Mouse (Mus musculus) MEL-GATA-1-ER (cell line): ENCODE measurements around the gene Slc6a20a.
"Not testable (repeated sequence)": the region's sequence is repeated elsewhere in the genome, so short reads cannot be mapped to it uniquely, and the experiment has no call there.

ENCODE experiments used
- DNase-seq: peaks from one replicate; pipeline ENCODE4 v3.0.0-alpha.2; 2012; ENCODE audit warnings: low read depth; ENCODE audit errors: extremely low read depth

Slc6a20a gene

GRCm38 (mm10) chr9:123678327-123679105 lies at the start of gene Slc6a20a, which contains the start of gene Ccr9:
Gene Slc6a20a, minus strand, starts transcription at chr9:123678885.
Gene Ccr9, plus strand, starts transcription at chr9:123678439.
- no peak for DNase-seq

DNA sequence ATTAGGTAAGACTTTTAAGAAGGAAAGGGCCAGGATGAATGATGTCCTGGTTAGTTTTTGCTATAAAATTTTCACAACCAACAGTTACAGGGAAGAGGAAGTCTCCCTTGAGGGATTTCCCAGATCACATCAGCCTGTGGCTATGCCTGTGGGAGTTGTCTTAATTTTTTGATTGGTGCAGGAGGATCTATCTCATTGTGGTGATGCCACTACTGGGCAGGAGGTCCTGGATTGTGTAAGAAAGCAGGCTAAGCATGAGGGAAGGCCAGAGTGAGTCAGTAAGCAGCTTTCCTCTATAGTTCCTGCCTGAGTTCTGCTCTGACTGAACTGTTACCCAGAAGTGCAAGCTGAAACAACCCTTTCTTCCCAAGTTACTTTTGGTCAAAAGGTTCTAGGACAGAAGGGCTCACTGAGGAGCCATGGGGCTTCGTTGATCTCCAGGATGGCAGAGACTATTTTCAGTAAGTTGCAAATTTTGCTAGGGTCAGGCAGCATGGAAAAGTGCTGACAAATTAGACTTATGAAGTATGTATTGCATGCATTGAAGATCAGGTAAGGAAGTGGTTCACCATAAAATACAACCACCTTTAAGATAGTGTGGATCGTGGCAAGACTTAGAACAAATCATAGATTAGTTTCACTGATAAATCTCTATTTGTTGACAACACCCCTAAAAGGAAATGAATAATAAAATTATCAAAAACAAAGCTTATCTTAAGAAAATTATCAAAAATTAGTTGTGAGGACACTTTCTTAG lies 44.2 kb upstream of the Slc6a20a start:
- no peak for DNase-seq

DNA sequence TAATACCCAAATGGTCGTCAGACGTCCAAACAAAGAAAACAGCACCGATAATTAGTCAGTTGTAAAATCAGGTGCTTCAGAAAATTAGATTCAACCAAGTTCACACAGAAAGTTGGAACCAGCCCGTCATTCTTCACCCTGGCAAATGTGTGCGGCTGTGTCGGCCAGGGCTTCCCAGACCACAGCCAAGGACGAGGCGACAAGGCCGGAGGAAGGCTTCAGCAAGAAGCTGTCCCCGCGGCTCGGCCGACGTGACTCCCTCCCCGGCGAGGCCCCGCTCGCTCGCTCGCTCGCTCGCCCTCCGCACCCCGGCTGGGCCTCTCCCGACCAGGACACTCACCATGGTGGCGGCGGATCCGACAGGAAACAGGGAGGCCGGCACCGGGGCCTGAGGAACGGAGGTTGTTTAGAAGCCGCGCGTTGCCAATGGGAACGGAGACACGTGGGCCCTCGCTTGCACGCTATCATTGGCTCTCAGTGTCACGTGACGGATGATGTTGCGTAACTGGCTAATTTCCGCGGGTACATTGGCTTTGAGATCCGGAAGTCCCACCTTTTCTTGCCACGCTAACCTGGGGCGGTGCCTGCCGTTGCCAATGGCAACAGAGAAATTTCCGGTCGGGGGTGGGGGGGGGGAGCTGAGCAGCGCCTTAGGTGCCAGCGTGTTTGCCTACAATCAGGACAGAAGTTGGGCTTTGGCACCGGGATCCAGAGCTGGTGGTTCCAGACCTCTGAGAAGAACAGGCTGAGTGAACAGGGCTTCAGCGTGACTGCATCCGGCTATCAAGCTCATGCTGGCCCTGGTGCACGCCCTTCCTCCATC lies 38.7 kb upstream of the Slc6a20a start, which contains the start of gene Lztfl1:
Gene Lztfl1 (minus strand): TSS at position 512 of the 823 bp plus-strand sequence.
- DNase-seq: peak; percentile 97

DNA sequence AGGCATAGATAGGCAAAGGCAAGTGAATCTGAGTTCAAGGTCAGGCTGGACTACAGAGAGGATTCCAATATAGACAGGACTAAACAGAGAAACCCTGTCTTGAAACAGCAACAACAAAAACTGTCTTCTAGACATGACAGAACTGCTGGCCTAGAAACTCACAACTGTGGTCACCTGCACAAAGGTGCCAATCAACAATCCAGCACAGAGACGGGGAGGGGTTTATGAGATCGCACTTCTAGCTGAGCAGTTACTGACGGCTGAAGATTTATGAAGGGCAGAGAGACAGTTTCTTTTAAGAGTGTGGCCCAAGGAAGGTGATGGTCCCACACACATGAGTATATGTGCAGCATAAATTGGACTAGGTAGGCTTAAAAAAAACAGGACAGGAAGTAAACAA lies 37.6 kb upstream of the Slc6a20a start:
- no peak for DNase-seq

GRCm38 (mm10) chr9:123713111-123713510 lies 34.4 kb upstream of the Slc6a20a start:
- no peak for DNase-seq

DNA sequence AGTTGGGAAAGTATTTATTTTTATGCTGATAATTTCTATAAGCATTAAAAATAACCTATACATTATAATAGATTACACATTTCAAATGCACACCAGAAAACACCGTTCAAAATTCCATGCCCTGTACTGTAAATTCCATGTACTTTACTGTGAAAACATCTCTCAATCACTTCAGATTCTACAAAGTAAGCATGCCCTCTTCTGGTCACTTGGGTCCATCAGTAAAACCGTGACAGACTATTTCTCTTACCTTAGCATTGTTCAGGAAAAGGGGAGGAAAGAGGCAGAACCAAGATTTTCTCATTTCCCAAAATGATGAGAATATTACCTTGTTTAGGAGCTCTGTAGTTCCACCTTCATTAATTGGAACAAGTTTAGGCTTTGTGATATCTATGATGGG lies 30.5 kb upstream of the Slc6a20a start:
- DNase-seq: no peak

GRCm38 (mm10) chr9:123701822-123702221 lies 23.1 kb upstream of the Slc6a20a start:
- peak; percentile 14 for DNase-seq

DNA sequence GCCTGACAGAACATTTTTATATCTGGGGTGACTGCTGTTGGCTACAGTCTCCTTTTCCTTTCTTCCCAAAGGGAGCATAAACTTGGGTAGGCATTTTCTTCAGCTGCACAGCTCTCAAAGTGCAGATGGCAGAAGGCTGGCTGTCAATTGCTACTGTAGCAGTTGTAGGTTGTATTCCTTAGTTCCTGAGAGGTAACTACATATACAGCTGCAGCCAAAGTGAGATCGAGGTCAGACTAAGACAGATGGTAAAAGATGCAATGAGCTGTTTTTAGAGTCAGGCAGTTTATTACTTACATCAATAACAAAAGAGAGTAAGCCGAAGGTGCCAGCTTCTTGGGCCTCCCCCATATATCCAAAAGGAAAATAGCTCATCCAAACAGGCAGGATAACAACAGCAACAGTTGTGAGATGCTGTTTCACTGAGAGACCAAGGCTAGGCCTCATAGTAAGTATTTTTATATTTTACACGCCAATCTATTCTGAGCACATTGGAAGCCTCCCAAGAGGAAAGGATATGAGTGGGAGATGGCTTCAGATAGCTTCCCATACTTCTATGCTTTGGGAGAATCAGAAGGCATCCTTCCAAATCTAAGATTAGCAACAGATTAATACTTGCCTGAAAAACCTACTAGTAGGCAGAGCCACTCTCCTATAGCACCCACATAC lies 17.1 kb upstream of the Slc6a20a start:
- DNase-seq: no peak

- peak; percentile 37 for DNase-seq
Measured at GRCm38 (mm10) chr9:123688227-123688626, 9.5 kb upstream of the Slc6a20a start.

DNA sequence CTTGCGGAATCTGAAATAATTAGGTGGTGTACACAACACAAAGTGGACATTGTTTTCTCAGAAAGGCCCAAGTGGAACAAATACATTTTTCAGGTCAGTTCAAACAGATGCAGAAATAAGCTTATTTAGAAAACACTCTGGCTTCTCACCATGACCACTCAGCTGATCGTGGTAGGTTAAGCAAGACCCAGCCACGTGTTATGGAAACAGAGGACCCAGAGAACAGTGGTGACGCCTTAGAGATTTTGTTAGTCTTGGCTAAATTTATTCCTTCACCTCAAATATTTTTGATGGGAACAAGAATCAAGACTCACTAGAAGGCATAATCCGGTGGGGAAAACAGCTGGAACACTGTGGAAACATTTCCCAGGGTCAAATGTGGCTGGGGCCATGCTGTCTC lies 7.5 kb upstream of the Slc6a20a start:
- DNase-seq: no peak

GRCm38 (mm10) chr9:123683704-123684103 lies 5.0 kb upstream of the Slc6a20a start:
- DNase-seq: no peak

GRCm38 (mm10) chr9:123679198-123679597 lies 513 bp upstream of the Slc6a20a start:
- DNase-seq: no peak

DNA sequence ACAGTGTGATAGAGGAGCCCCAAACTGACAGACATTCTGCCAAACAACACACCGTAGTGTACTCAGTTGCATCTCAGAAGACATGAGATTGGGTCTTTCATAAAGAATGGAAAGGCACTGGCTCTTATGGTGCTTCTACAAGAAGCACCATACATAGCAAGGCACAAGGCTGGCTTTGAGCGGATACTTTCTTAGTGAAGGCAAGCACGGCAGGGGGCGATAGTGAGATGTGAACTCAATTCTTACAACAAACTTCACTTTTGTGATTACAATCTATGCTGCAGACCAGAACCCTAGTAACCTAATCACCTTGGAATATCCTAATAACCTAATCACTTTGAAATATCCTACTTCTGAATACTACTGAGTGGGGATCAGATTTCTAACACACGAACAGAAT lies 13.0 kb downstream of the Slc6a20a start:
- peak; percentile 38 for DNase-seq

GRCm38 (mm10) chr9:123659986-123660676 lies 18.6 kb downstream of the Slc6a20a start:
- not testable (repeated sequence) for DNase-seq

DNA sequence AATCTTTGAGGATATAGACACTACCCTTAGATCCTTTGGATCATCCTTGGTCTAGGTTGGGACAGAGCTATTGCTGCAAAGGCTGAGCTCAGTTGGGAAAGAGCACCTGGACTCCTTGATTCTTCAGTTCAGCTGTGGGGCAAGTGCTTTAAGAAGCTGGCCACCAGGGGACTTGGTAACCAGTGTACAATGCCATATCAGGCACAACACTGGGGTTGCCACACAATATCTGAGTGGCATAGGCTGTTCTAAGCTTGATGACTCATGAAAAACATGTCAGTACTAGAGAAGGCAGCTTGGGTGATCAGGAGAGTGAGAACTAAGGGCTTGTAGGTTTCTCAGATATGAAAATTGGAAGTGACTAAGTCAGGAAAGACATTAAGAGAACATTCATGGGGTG lies 19.7 kb downstream of the Slc6a20a start:
- no peak for DNase-seq

- DNase-seq: peak; percentile 82
Measured at GRCm38 (mm10) chr9:123657457-123657856, 21.2 kb downstream of the Slc6a20a start.

- DNase-seq: no peak
Measured at GRCm38 (mm10) chr9:123651369-123651768, 27.3 kb downstream of the Slc6a20a start.

DNA sequence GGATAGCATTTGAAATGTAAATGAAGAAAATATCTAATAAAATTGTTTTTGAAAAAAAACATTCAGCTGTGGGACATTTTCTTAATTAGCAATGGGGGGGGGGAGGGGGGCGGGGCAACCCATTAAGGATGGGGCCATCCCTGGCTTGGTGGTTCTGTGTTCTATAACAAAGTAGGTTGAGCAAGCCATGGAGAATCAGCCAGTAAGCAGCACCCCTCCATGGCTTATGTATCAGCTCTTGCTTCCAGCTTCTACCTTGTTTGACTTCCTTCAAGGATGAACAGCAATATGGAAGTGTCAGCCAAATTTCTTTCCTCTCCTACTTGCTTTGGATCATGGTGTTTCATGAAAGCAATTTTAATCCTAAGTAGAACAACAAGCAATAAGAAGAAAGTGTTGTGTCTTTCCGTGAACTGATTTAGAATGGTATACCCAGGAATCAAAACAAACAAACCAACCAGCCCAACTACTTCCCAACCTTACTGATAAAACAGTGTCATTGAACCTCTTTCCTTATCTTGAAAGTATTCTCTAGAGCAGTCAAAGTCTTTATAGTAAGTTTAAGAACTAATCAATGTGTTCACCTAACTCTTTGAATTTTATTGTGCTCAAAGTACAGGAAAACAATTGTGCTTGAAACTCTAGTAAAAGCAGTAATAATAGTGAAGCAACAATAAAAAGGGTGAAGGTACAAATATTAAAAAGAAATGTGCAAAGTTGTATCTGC lies 28.7 kb downstream of the Slc6a20a start:
- no peak for DNase-seq

- DNase-seq: no peak
Measured at GRCm38 (mm10) chr9:123640106-123640505, 38.6 kb downstream of the Slc6a20a start.

GRCm38 (mm10) chr9:123638668-123639089 lies 40.0 kb downstream of the Slc6a20a start:
- DNase-seq: peak; percentile 48
